8 mouse cellular contexts compared by ENCODE assay signal in genomic region chr3:157924692-157925328, GRCm38 (mm10). TPM values are rescaled to one million over a fixed set of nuclear protein-coding genes. Genes with fewer than 3 reads are reported as not detected.
DNase-seq lines count a peak whose midpoint lies in the region; ATAC-seq and TF ChIP-seq lines count a peak whose summit lies in the region.

Cth (minus strand) TSS chr3:157925077.

- H3K9me3 ChIP-seq in embryonic facial prominence, embryonic 15.5 days (replicated peaks), result no peaks in the 10 kb centered on the region
- no peaks in the 10 kb centered on the region for H3K9me3 ChIP-seq in limb, embryonic 11.5 days (ENCODE audit: control insufficient read depth, low read length)
- no peaks in the 10 kb centered on the region for H3K9me3 ChIP-seq in midbrain, embryonic 13.5 days

- no peak for TF ChIP-seq CTCF in bone marrow macrophage, adult 2 months (IDR thresholded peaks at IDR 0.05; ENCODE audit: low read depth, low read length)
- TF ChIP-seq CTCF in heart, adult 2 months (IDR thresholded peaks at IDR 0.05), result no peak
- no peak for TF ChIP-seq CTCF in kidney, adult 2 months (conservative IDR thresholded peaks at IDR 0.05; ENCODE audit: insufficient read depth, insufficient read length, low read depth, low read length)

- H3K9ac ChIP-seq in embryonic facial prominence, embryonic 15.5 days, result peak within 1 kb of the TSS; percentile 31
- peak within 1 kb of the TSS; percentile 67 for H3K9ac ChIP-seq in heart, adult 2 months (ENCODE audit: low read depth, low read length)
- H3K9ac ChIP-seq in limb, embryonic 11.5 days (ENCODE audit: low read length), result peak within 1 kb of the TSS; percentile 57
- peak within 1 kb of the TSS; percentile 59 for H3K9ac ChIP-seq in midbrain, embryonic 13.5 days (replicated peaks)

- no peak for TF ChIP-seq POLR2A in bone marrow macrophage, adult 2 months (IDR thresholded peaks at IDR 0.05; ENCODE audit: borderline replicate concordance, low read depth, low read length)
- TF ChIP-seq POLR2A in heart, adult 2 months (IDR thresholded peaks at IDR 0.05; ENCODE audit: insufficient read depth, low read depth, low read length), result peak; percentile 86
- TF ChIP-seq POLR2A in kidney, adult 2 months (IDR thresholded peaks at IDR 0.05; ENCODE audit: low read depth, low read length), result peak; percentile 99

- H3K79me2 ChIP-seq in heart, adult 2 months (replicated peaks; ENCODE audit: control insufficient read depth, insufficient read depth, low read length), result no peaks in the 10 kb centered on the region

- peak; percentile 95 for DNase-seq in 3T3-L1 (ENCODE audit: low read depth, low spot score)
- DNase-seq in heart, adult 2 months, result peak; percentile 81 to 90
- peak; percentile 98 for DNase-seq in kidney, adult 2 months
- peak; percentile 91 for DNase-seq in limb, embryonic 11.5 days (ENCODE audit: low spot score)
- peak; percentile 56 to 59 for DNase-seq in spleen, adult 18-20 months

- intact Hi-C loops in heart, adult 2 months (cut with DNase I), result no loop called here

- peak; percentile 99 for ATAC-seq in embryonic facial prominence, embryonic 15.5 days (ENCODE audit: insufficient number of reproducible peaks, low FRiP score, low TSS enrichment, low read depth)
- peak; percentile 100 for ATAC-seq in limb, embryonic 11.5 days (ENCODE audit: insufficient number of reproducible peaks, low FRiP score, low TSS enrichment, low read depth)
- ATAC-seq in midbrain, embryonic 13.5 days, result peak; percentile 100

- under 1% methylated on average over 30 of the region's 30 CpGs for WGBS in embryonic facial prominence, embryonic 15.5 days
- under 1% methylated on average over 30 of the region's 30 CpGs for WGBS in heart, adult 2 months
- WGBS in kidney, adult 2 months, result under 1% methylated on average over 30 of the region's 30 CpGs
- WGBS in limb, embryonic 11.5 days, result under 1% methylated on average over 30 of the region's 30 CpGs
- 2% methylated on average over 30 of the region's 30 CpGs for WGBS in midbrain, embryonic 13.5 days

- H3K4me3 ChIP-seq in bone marrow macrophage, adult 2 months (ENCODE audit: insufficient read depth, low read length), result peak within 1 kb of the TSS; percentile 76
- H3K4me3 ChIP-seq in embryonic facial prominence, embryonic 15.5 days (replicated peaks), result peak within 1 kb of the TSS; percentile 64
- H3K4me3 ChIP-seq in heart, adult 2 months, result peak within 1 kb of the TSS; percentile 51
- peak within 1 kb of the TSS; percentile 70 for H3K4me3 ChIP-seq in kidney, adult 2 months (ENCODE audit: insufficient read depth, low read depth, low read length)
- peak within 1 kb of the TSS; percentile 44 for H3K4me3 ChIP-seq in limb, embryonic 11.5 days (ENCODE audit: low read depth, low read length)
- H3K4me3 ChIP-seq in midbrain, embryonic 13.5 days (replicated peaks), result peak within 1 kb of the TSS; percentile 50

- no peaks in the 10 kb centered on the region for H3K4me1 ChIP-seq in bone marrow macrophage, adult 2 months (ENCODE audit: control insufficient read depth, insufficient read depth, low read length)
- peaks cover 9% of the 10 kb centered on the region; the same call in 1 of the 2 replicates for H3K4me1 ChIP-seq in embryonic facial prominence, embryonic 15.5 days
- H3K4me1 ChIP-seq in heart, adult 2 months (ENCODE audit: control insufficient read depth, insufficient read depth, low read length), result no peaks in the 10 kb centered on the region
- peaks cover 6% of the 10 kb centered on the region; the same call in 1 of the 2 replicates for H3K4me1 ChIP-seq in kidney, adult 2 months (ENCODE audit: control insufficient read depth, insufficient read depth, low read length)
- no peaks in the 10 kb centered on the region for H3K4me1 ChIP-seq in limb, embryonic 11.5 days (ENCODE audit: control insufficient read depth, insufficient read depth, low read length)
- peaks cover 9% of the 10 kb centered on the region; the same call in 1 of the 2 replicates for H3K4me1 ChIP-seq in midbrain, embryonic 13.5 days (replicated peaks)

- peak within 1 kb of the TSS; percentile 95 for H3K4me2 ChIP-seq in embryonic facial prominence, embryonic 15.5 days (replicated peaks)
- peak within 1 kb of the TSS; percentile 81 for H3K4me2 ChIP-seq in limb, embryonic 11.5 days (ENCODE audit: low read depth, severe bottlenecking)
- peak within 1 kb of the TSS; percentile 86 for H3K4me2 ChIP-seq in midbrain, embryonic 13.5 days (replicated peaks)

- no peak within 1 kb of the TSS for H3K27ac ChIP-seq in bone marrow macrophage, adult 2 months (ENCODE audit: insufficient read depth, low read depth, low read length)
- no peak within 1 kb of the TSS for H3K27ac ChIP-seq in embryonic facial prominence, embryonic 15.5 days (replicated peaks)
- H3K27ac ChIP-seq in heart, adult 2 months, result peak within 1 kb of the TSS; percentile 83
- peak within 1 kb of the TSS; percentile 79 for H3K27ac ChIP-seq in kidney, adult 2 months (ENCODE audit: insufficient read depth, low read depth, low read length)
- no peak within 1 kb of the TSS for H3K27ac ChIP-seq in limb, embryonic 11.5 days (replicated peaks; ENCODE audit: low read depth, low read length)
- no peak within 1 kb of the TSS for H3K27ac ChIP-seq in midbrain, embryonic 13.5 days

- no peaks in the 10 kb centered on the region for H3K27me3 ChIP-seq in embryonic facial prominence, embryonic 15.5 days
- no peaks in the 10 kb centered on the region for H3K27me3 ChIP-seq in heart, adult 2 months (ENCODE audit: control insufficient read depth, insufficient read depth, low read length)
- H3K27me3 ChIP-seq in kidney, adult 2 months (replicated peaks; ENCODE audit: control insufficient read depth, insufficient read depth, low read length), result no peaks in the 10 kb centered on the region
- no peaks in the 10 kb centered on the region for H3K27me3 ChIP-seq in limb, embryonic 11.5 days (ENCODE audit: control insufficient read depth, insufficient read depth, low read length)
- no peaks in the 10 kb centered on the region for H3K27me3 ChIP-seq in midbrain, embryonic 13.5 days

- H3K36me3 ChIP-seq in embryonic facial prominence, embryonic 15.5 days, result no peaks in the 10 kb centered on the region
- no peaks in the 10 kb centered on the region for H3K36me3 ChIP-seq in heart, adult 2 months (ENCODE audit: control insufficient read depth, insufficient read depth, low read length)
- H3K36me3 ChIP-seq in kidney, adult 2 months (ENCODE audit: control insufficient read depth, insufficient read depth, low read length), result peaks cover 3% of the 10 kb centered on the region; the same call in 1 of the 2 replicates
- no peaks in the 10 kb centered on the region for H3K36me3 ChIP-seq in limb, embryonic 11.5 days (ENCODE audit: control insufficient read depth, insufficient read depth, low read length)
- no peaks in the 10 kb centered on the region for H3K36me3 ChIP-seq in midbrain, embryonic 13.5 days

- 0 out of 2 replicates have a peak, but pooled peaks have one; percentile 45 for TF ChIP-seq EP300 in heart, adult 2 months (IDR thresholded peaks at IDR 0.05; ENCODE audit: insufficient read depth, low read depth, low read length)

RNA-seq across cellular contexts. Expression of gene Cth, which starts in this region (rescaled TPM):
- polyA plus RNA-seq in bone marrow macrophage, adult 2 months (2012; ENCODE audit: insufficient read depth, insufficient read length, missing spikeins), result not detected in 2 replicates
- polyA plus RNA-seq in embryonic facial prominence, embryonic 15.5 days (2015; fragmentation: Nextera tagmentation; extraction: Ambion mirVana), result 11.7 and 12.2 TPM in 2 replicates
- 1 to 10 TPM in 1 of 2 experiments, under 1 TPM in 1; 0.93 to 4.8 TPM for total RNA-seq in heart, adult 2 months (2021)
- polyA plus RNA-seq in heart, adult 2 months (2012; rRNA removed), result 1.3 and 1.8 TPM in 2 replicates
- polyA plus RNA-seq in kidney, adult 2 months (2012; rRNA removed), result 147 and 153 TPM in 2 replicates
- polyA plus RNA-seq in limb, embryonic 11.5 days (2014; fragmentation: Nextera tagmentation; extraction: Ambion mirVana), result 26.0 and 28.1 TPM in 2 replicates
- polyA plus RNA-seq in midbrain, embryonic 13.5 days (2015; fragmentation: Nextera tagmentation; extraction: Ambion mirVana), result 4.0 and 4.4 TPM in 2 replicates

Comparison
In these comparisons a context has a peak if more than half of its experiments do, and no peak if none do; other contexts are left out.
1. H3K27ac ChIP-seq: peak in heart, adult 2 months (single experiment) and kidney, adult 2 months (single experiment); none in bone marrow macrophage, adult 2 months (single experiment), embryonic facial prominence, embryonic 15.5 days (single experiment), limb, embryonic 11.5 days (single experiment) and midbrain, embryonic 13.5 days (single experiment).
2. Peak in every context shown above with its lines, with median percentiles within 50 percentile points of each other: DNase-seq, H3K4me3 ChIP-seq, ATAC-seq, H3K4me2 ChIP-seq and H3K9ac ChIP-seq.